Mouse (Mus musculus): ENCODE results near the gene 1300017J02Rik.
"Not testable (repeated sequence)": the region's sequence is repeated elsewhere in the genome, so short reads cannot be mapped to it uniquely, and the experiment has no call there.

1300017J02Rik gene

DNA sequence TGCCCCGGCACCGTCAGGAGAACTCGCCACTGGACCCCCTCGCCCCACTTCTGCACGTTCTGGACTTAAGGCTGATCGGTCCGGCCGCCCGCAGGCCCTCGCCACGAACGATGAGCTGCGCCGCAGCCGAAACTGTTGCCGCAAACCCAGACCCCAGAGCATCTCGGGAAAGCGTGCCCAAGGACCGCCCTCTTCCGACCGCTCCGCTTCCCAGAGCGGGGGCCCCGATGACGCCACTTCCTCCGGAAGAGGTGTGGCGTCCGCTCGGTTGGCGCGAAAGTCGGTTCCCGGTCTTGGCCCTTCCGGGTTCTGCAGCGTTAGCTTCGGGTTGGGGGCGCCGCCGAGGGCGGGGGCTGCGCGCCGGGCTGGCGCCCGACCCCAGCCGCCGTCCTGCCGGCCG, at the start of gene 1300017J02Rik, which contains the start of gene Topbp1:
Gene 1300017J02Rik (minus strand): TSS at position 156 of the 400 bp plus-strand sequence.
Gene Topbp1 (plus strand): TSS at position 289 of the 400 bp plus-strand sequence.
- DNase-seq (ENCODE audit: low spot score in 2 of 2): peak; percentile 81 to 92

DNA sequence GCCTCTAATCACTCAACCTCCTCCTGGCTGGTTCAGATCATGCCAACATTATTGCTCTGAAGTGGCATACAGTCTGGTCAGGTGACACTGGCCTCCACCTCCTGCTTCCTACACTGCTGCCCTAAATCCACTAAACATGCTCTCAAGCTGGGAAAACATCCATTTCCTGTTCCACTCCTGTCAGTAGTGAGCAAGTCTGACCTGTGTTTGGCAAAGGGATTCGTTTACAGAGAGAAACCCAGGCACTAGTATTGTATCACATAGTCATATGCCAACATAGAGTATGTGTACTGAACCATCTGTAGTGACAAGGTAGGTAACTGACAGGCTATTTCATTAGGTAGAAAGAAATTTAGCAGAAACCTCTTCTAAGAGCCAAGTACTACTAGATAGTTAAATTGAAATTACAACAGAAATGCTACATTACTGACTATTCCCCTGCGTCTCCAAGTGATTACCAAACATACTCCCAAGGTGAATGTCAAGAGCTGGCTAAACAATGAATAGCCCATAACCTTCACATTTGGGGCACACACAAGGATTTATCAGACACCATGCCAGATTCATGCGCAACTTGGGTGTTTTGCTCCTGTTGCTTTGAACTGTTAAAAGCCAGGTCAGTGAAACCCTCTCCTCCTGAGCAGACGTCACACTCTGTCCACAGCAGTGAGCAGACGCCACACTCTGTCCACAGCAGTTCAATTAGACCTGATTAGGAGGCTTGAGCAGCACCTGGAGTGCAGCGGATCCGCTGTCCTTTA, 48.8 kb upstream of the 1300017J02Rik start:
- DNase-seq (ENCODE audit: low spot score in 2 of 2): not testable (repeated sequence)

DNA sequence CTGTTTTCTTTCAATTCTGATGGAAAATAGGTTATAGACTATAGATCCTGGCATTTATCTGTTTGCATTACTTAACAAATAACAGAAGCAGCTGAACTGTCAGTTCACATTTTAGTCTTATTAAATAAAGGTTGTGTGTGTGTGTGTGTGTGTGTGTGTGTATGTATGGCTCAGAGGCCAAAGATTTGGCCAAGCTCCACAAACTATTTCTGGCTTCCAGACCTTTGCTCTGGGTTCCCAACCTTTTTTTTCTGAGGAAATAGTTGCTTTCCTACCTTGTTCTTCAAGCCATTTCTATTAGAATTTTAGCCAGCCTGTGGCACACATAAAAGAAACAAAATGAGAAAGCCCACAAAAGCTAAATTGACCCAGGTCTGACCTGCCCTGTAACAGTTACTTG, 43.9 kb upstream of the 1300017J02Rik start:
- DNase-seq (ENCODE audit: low spot score in 2 of 2): no peak

DNA sequence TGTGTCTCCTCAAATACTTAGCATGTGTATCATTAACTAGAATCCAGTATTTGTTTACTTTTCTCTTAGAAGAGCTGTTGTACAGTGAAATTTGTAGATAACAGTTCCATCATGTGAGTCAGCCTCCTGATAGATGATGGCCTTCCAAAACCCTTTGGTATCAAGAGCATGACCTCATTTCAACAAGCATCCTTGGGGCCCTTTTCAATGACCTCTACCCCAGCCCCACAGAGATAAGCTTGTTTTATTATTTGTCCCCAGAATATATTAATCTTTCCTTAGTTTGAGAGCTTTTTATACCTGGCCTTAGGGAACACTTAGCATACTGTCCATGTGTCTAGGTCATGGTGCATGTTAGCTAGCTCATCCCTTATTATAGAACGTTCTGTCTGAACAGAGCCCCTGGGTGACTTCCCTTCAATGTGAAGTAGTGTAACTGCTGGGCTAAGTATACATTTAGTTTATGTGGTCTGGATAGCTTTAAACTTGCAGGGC, 43.2 kb upstream of the 1300017J02Rik start:
- no peak for DNase-seq (ENCODE audit: low spot score in 2 of 2)

DNA sequence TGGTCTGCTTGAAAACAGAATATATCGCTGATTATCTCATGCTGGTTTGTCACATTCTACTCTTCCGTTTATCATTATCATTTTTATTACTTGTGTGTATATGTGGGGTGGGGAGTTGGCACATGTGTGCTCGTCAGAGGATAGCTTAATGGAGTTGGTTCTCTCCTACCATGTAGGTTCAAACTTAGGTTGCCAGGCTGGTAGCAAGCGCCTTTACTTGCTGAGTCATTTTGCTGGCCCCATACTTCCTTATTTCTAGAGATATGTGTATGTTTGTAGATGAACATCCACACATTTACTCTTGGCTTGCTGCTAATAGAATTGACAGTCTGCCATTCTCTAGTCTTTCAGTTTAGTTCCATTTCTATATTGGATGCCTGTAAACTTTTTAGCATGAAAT, 42.2 kb upstream of the 1300017J02Rik start:
- DNase-seq (ENCODE audit: low spot score in 2 of 2): no peak

DNA sequence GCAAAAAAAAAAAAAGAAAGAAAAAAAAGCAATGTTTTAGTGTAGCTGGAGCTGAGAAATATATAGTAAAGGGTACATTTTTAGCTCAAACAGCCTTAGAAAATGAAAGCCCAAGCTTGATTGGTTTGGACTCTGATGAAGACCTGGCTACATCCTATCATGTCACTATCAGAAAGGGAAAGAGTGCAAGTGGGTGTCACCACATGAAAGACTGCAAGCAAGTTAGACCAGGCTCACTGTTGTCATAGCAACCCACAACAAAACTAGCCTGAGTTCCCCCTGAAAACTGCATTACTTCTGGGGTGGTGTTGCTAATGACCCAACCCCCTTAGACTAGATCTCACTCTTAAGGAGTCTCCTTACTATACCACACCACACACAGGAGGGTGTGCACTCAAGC, 32.0 kb upstream of the 1300017J02Rik start:
- DNase-seq (ENCODE audit: low spot score in 2 of 2): no peak

DNA sequence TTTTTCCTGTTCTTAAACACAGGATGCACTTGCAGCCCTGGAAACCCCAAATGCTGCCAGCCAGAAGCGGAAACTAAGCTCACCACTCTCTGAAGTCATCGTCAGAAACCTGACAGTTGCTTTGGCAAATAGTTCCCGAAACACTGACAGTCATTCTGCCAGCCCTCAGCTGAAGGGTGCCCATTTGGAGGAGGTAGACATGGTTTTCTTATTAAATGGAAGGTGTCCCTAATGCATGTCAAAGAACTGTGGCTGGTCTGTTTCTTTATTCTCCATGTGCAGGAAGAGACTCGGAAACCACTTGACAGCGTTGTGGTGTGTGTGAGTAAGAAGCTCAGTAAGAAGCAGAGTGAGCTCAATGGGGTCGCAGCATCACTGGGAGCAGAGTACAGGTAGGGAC, 27.8 kb upstream of the 1300017J02Rik start:
- DNase-seq (ENCODE audit: low spot score in 2 of 2): no peak

DNA sequence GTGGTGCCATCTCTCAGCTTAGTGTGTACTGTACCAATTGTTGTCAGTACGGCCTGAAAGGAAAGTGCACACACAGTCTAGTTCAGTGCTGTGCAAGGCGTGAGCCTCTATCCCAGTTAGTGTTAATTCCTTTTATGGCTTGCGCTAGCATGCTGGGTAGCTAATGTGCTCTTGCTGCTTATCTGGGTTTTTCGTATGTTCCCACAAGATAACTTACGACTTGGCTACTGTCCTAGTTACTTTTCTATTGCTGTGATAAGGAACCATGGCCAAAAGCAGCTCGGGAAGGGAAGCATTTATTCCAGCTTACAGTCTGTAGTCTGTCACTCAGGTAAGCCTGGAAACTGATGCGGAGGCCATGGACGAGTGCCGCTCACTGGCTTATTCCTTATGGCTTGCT, 21.6 kb upstream of the 1300017J02Rik start:
- no peak for DNase-seq (ENCODE audit: low spot score in 2 of 2)

DNA sequence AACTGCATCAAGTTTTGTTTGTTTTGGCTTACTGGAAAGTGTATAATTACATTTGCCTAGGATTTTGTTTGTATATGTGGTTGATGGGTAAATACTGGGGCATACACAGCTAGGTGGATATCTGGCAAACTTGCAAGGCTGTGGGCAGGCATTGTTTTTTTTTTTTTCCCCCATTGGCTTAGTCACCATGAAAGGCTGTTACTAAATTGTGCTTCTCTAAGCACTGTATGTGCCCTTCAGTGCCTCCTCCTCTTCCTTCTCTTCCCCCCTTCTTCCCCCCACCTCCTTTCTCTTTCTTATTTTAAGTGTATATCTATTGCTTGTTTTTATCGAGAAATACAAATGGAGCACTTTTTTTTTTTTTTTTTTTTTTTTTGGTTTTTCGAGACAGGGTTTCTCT, 19.8 kb upstream of the 1300017J02Rik start:
- no peak for DNase-seq (ENCODE audit: low spot score in 2 of 2)

DNA sequence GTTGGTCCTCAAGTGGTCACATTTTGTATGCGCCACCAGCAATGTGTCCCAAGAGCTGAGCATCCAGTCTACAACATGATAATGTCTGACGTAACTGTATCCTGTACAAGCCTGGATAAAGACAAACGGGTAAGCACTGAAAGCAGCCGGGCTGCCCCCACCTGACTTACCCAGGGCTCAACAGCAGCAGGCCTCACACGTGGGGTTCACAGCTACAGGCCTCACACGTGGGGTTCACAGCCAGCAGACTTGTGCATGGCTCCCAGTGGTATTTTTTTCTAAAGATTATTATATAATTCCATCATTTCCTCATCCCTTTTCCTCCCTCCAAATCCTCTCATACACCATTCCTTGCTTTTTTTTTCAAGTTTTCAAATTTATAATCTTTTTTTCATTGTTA, 5.0 kb upstream of the 1300017J02Rik start:
- DNase-seq (ENCODE audit: low spot score in 2 of 2): no peak

DNA sequence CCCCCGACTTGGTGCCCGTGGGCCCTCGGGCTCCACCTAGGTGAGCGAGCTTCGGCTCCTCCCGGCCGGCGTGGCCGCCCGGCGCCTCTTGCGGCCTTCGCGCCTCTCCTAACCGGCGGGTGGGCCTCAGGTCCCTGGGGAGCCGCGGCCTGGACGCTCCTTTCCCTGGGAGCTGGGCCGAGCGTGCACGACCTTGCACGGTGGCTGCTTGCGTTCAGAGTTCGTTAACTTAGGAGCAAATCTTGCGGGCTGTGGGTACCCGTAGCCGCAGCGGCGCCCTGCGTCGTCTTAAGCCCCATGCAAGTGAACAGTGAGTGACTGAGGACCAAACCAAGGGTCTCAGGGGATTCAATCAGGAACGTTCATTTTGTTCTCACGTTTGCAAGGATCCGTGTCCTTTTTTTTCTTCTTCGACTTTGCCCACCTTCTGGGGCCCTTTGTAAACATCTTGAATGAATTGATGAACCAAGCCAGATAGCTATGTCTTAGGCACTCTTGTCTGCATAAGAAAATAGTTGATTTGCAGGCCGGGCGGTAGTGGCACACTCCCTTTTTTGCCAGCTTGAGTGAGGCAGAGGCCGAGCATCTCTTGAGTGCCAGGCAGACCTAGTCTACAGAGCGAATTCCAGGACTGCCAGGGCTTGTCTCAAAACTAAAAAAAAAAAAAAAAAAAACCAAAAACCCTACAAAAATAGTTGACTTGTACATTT, 605 bp upstream of the 1300017J02Rik start:
- DNase-seq (ENCODE audit: low spot score in 2 of 2): no peak

DNA sequence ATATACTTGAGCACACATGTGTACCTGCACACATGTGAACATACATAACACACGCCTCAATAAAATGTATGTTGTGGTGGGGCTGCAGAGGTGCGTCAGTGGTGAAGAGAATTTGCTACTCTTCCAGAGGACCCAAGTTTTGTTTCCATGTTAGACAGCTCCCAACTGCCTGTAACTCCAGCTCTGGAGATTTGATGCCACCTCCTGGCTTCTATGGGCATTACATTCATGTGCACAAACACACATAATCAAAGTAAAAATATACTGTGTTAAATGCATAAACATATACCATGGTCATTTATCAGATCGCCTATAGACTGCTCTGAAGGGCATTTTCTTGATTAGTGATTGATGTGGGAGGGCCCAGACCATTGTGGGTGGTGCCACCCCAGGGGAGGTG, 2.2 kb downstream of the 1300017J02Rik start:
- DNase-seq (ENCODE audit: low spot score in 2 of 2): peak; percentile 14 to 47

DNA sequence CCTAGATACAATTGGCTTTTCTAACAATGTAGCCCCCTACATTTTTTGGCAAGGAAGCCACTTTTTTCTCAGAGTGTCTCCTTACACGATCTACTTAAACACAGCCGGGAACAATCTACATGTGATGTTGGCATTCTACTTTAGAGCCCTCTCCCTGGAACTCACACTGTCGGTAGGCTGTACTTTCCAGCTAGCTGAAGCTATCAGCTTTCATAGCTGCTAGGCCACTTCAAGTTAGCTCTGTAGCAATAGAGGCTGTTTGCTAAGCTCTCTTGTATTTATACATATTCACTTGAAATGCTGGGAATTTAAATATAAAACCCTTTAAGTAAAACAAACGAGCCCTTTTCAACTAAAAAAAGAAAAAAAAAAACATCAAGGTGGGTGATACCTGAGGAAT, 2.6 kb downstream of the 1300017J02Rik start:
- DNase-seq (ENCODE audit: low spot score in 2 of 2): no peak

DNA sequence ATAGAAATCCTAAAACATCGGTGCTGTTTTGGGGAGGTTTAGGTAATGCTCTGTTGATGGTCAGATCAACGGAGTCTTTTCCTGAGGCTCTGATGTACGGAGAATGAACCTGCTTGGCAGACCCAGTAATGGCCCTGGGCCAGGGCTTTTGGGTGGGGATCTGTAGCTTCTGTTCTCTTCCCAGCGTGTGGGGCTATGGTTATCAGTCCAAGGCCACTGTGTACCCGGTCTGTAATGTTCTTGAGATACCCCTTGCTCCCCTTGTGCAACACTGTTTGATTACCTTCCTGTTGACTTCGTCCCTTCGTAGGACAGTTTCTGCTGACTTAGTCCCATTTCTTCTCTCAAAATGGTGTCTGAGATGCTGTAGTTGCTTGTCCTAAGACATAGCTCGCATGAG, 3.8 kb downstream of the 1300017J02Rik start:
- no peak for DNase-seq (ENCODE audit: low spot score in 2 of 2)

DNA sequence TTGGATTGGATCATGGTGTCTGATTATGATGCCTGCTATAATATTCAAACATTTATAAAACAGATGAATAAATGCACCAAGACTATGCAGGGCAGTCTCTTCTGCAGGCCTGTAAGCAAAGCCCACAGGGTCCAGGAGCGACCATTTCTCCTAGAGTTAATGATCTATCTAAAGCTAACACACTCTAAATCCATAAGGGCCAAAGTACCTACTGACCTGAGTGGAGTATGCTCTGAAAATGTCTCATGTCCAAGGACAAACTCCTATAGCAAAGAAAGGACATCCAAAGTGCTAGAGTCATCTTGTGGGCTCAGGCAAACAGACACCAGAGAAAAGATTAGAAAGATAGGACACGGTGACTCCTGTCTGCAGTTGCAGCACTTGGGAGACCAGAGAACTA, 10.4 kb downstream of the 1300017J02Rik start:
- DNase-seq (ENCODE audit: low spot score in 2 of 2): no peak

DNA sequence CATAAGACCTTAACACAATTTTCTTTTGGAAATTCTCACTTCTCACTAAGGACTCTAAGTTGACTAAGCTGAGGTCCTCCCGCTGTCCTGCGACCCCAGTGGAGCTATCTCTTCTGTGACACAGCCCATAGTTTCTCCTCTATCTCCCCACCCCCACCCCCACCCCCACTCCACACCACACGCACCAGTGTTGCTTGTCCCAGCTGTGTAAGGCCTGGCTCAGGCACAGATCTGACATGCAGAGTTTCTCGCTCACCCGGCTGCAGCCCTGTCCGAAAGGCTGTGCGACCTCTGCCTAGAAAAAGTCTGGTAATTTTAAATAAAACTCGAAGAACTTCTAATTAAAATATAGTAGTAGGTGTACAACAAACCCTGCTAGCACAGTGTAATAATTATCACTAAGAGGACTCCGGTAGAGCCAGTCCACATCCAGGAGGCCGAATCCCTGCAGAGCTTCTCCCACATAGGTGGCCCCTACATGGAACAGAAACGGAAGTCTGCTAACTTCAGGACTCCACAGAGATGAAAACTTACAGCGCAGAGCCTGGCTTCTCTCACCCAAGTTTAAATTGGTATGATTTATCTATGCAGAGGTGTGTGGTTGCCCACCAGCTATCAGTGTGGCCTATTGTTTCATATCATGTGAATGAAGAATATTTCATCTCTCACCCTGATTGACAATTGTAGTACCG, 16.2 kb downstream of the 1300017J02Rik start:
- DNase-seq (ENCODE audit: low spot score in 2 of 2): no peak

DNA sequence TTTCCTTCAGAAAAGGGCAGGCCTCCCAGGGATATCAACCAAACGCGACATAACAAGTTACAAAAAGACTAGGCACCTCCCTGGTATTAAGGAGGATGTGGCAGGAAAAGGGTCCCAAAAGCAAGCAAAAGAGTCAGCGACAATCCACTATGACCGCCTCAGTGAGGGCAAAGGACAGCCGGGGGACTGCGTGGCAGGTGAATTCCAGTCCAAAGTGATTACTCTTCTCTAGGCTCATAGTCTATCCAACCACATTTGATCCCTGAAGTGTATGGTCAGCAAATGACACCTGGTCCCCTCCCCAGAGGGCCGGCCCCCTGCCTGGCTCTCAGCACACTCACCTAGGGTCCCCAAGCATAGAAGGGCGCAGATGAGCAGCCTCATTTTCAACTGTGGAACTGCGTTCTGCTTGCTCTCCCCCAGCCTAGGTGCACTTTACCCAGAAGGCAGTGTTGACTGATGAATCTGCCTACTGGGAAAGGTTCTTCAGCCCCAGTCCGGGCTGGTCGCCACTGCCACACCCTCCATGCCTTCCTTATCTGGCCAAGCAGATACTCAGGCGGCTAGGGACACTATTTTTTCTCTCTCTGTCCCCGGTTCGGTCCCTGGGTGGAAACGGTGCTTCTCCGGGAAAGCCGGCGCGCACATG, 16.9 kb downstream of the 1300017J02Rik start:
- no peak for DNase-seq (ENCODE audit: low spot score in 2 of 2)

DNA sequence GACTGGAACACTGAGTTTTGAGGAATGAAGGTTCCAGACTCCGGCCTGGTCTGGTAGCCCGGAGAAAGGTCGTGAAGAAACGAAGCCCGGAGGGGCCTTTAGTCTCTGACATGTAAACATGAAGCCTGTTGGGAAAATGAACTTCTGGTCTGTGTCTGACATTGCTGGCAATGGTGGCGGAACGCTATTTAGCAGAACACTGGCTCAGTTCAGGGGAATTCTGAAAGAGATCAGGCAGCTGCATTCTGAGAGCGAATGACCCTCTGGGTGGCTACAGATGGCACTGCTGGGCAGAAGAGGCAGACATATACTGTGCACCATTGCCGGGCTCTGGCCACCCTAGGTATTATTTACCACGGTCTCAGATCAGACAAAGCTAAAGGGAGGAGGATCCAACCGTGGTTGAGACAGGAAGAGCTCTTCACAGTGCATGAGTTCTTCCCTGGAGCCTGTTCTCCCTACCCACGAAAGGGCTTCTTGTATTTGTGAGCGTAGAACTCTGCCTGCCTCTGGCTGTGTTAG, 17.9 kb downstream of the 1300017J02Rik start:
- DNase-seq (ENCODE audit: low spot score in 2 of 2): no peak

DNA sequence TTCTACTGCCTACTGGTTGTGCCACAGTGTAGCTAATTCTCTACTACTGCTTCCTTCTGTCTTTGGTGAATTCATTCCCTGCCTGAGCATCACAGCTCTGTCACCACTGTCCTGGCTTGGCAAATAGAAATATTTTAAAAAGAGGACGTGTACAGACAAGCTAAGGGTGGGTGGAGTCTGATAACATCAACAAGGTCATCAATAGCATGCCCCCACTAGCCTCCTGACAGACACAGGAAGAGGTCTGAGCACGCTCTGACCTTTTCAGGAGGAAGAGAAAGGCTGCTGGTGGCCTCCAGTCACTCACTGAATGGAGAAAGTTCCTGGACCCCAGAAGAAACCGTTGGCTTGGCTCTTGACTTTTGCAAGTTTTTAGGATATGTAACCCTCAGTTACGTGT, 18.5 kb downstream of the 1300017J02Rik start:
- no peak for DNase-seq (ENCODE audit: low spot score in 2 of 2)

DNA sequence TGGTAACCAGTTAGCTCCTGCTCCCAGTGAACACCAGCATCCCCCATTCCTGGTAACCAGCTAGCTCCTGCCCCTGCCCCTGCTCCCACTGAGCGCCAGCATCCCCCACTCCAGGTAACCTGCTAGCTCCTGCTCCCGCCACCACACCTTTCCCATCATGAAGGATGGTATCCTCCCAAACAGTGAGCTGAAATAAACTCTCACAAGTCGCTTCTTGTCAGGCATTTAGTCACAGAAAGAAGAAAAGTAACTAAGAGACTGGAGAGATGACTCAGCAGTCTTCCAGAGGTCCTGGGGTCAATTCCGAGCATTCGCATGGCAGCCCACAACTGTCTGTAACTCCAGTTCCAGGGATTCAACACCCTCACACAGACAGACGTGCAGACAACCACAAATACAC, 28.0 kb downstream of the 1300017J02Rik start:
- DNase-seq (ENCODE audit: low spot score in 2 of 2): no peak

DNA sequence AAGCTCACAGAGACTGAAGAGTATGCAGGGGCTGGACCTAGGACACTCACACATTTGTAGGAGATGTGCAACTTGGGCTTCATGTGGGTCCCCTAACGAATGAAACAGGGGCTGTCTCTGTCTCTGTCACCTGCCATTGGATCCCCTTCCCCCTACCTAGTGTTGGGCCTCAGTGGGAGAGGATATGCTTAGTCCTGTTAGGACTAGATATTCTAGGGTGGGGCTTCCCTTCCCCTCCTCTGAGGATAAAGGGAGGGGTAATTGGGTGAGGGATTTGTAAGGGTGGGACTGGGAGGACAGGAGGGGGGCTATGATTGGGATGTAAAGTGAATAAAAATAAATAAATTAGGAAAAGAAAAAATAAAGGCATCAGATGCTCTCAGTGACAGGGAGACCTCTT, 29.2 kb downstream of the 1300017J02Rik start:
- no peak for DNase-seq (ENCODE audit: low spot score in 2 of 2)

DNA sequence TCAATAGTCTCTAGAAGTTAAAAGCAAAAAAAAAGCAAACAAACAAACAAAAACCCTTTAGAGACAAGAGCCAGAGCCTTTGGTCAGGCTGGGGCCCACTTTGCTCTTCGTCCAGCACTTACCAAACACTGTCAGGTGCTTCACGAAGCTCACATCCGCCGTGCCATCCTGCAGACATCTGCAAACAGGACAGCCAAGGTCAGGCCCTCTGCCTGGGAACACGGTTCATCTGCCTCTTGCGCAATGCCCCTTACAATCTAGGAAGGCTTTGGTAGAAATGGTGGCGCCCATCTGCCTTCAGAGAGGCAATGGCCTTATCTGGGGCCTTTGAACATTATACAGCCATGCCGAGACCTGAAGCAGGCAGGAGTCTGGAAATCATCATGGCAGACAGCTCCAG, 30.1 kb downstream of the 1300017J02Rik start:
- DNase-seq (ENCODE audit: low spot score in 2 of 2): no peak
